Mouse (Mus musculus): Measurements from ENCODE around the gene Fdxacb1. TPM values are rescaled to one million over a fixed set of nuclear protein-coding genes. Genes with fewer than 3 reads are reported as not detected.

Gene Fdxacb1
- polyA plus RNA-seq, 1 experiment from 2014 or later = 12.5 TPM

DNA sequence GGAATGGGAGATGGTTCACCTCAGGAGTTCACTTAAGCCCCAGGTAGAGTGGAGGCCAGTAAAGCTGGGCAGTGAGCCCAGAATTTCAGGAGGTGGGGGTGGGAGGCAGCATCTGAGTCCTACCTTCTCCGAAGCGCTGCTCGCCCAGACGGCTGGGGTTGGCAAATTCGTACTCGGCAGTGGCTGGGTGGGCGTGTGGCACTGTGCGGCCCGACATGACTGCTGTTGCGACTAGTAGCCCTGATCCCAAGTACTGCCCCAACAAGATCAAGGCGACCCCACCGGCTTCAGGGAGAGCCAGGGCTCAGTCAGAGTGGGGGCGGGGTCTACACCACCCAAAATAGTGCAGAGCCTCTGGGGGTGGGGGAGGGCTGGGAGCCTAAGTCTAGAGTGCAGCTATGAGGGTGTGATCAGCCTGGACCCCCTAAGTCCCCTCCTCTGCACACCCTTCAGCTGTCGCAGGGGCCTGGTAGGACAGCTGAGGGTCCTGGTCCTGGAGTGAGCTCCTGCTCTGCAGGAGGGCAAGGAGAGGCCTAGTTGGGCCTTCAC lies 15.9 kb upstream of the Fdxacb1 start, which contains the start of gene Hspb2:
TSS of gene Hspb2 (minus strand) at position 301 of the 549 bp plus-strand sequence.
- peak within 1 kb of the TSS; percentile 36; the same call in 1 of the 2 replicates for H3K27ac ChIP-seq
- peak; percentile 70 for ATAC-seq (ENCODE audit: insufficient number of reproducible peaks, insufficient read depth, low FRiP score, low TSS enrichment)

DNA sequence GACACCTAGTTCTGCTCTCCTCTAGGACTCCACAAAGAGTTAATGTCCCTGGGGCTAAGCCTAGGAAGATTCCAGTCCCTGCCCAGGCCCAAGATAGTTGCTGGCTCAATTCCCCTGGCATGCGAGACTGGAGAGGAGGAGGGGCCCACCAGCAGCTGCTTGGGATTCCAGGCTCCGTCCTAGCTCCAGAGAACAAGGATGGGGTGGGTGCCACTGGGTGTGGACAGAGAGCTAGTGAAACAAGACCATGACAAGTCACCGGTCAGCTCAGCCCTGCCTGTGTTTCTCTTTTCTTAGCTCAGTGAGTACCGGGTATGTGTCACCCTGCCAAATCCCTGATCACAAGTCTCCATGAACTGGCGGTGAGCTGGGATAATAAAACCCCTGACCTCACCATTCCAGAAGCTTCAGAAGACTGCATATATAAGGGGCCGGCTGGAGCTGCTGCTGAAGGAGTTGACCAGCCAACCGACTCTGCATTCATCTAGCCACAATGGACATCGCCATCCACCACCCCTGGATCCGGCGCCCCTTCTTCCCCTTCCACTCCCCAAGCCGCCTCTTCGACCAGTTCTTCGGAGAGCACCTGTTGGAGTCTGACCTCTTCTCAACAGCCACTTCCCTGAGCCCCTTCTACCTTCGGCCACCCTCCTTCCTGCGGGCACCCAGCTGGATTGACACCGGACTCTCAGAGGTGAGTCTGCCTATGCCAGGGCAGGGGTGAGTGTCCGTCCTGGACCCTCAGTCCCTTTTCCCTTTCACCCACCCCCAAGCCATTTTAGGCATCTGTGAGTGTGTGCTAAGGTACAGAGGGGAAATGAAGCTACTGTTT lies 15.0 kb upstream of the Fdxacb1 start:
- no peak for ATAC-seq (ENCODE audit: insufficient number of reproducible peaks, insufficient read depth, low FRiP score, low TSS enrichment)
- Histone ChIP-seq H3K4me1 (peaks cover 14% of the 10 kb centered on the region), H3K27me3 (0 out of 2 replicates have a peak, but pooled peaks cover 3% of the 10 kb centered on the region), H3K36me3 (no peaks in the 10 kb centered on the region), H3K27ac (no peak overlapping the region), H3K4me2 (replicated peaks) (no peak overlapping the region), H3K4me3 (no peak overlapping the region), H3K9me3 (no peaks in the 10 kb centered on the region), H3K9ac (no peak overlapping the region)
- WGBS = 70% methylated on average over 17 of the region's 17 CpGs

More for the DNA sequence above, 15.9 kb upstream of the Fdxacb1 start, which contains the start of gene Hspb2:
- H3K4me1 ChIP-seq = peaks cover 14% of the 10 kb centered on the region
- H3K4me2 ChIP-seq (replicated peaks) = no peak within 1 kb of the TSS
- H3K9ac ChIP-seq = peak within 1 kb of the TSS; percentile 10; the same call in 1 of the 2 replicates
- H3K9me3 ChIP-seq = no peaks in the 10 kb centered on the region
- 59% methylated on average over 14 of the region's 14 CpGs for WGBS
- H3K4me3 ChIP-seq = no peak within 1 kb of the TSS
- 0 out of 2 replicates have a peak, but pooled peaks cover 3% of the 10 kb centered on the region for H3K27me3 ChIP-seq
- H3K36me3 ChIP-seq = no peaks in the 10 kb centered on the region

DNA sequence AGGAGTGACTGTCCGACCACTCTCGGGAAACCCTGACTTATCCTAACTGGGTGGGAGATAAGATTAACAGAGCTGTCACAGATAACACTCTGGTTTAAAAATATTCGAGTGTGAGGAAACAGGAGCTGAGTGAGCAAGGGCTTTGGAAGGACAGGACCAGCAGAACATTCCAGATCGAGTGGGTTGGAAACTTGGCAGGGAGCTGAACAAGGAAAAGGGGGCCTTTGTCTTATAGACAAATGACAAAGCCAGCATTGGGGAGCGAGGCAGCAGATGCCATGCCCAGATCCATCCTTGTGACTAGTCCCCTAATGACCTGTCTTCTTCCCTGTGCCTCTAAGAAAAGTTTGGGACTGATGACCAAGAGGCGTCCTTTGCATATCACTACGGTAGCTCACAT lies 14.1 kb upstream of the Fdxacb1 start:
- H3K36me3 ChIP-seq = no peaks in the 10 kb centered on the region
- H3K27ac ChIP-seq = no peak overlapping the region
- no peak for ATAC-seq (ENCODE audit: insufficient number of reproducible peaks, insufficient read depth, low FRiP score, low TSS enrichment)
- H3K9ac ChIP-seq = no peak overlapping the region
- peaks cover 14% of the 10 kb centered on the region for H3K4me1 ChIP-seq
- 71% methylated on average over 7 of the region's 7 CpGs for WGBS
- no peaks in the 10 kb centered on the region for H3K9me3 ChIP-seq
- no peak overlapping the region for H3K4me2 ChIP-seq (replicated peaks)
- H3K27me3 ChIP-seq = 0 out of 2 replicates have a peak, but pooled peaks cover 3% of the 10 kb centered on the region
- H3K4me3 ChIP-seq = no peak overlapping the region

DNA sequence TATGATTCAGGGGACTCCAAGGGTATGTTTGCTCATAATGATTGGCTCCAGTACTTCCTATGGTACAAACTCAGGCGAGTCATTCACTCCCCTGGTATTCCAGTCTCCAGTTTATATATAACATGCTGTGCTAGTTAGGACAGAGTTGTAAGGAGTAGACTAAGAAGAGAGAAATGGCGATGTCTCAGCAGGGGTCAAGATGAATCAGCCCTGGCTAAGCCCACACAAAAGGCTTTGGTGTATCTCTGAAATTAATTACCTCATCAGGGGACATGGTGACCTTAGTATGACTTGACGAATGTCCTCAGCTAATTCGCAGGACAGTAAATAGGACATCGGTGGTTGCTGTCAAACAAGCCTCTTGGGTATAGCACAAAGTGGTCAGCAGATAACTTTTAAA lies 11.3 kb upstream of the Fdxacb1 start:
- no peak for ATAC-seq (ENCODE audit: insufficient number of reproducible peaks, insufficient read depth, low FRiP score, low TSS enrichment)
- Histone ChIP-seq H3K9me3 (no peaks in the 10 kb centered on the region), H3K4me1 (peaks cover 5% of the 10 kb centered on the region; the same call in 1 of the 2 replicates), H3K9ac (no peak overlapping the region), H3K27me3 (0 out of 2 replicates have a peak, but pooled peaks cover 3% of the 10 kb centered on the region), H3K4me2 (replicated peaks) (no peak overlapping the region), H3K27ac (no peak overlapping the region), H3K4me3 (no peak overlapping the region), H3K36me3 (no peaks in the 10 kb centered on the region)
- 60% methylated on average over 5 of the region's 5 CpGs for WGBS

DNA sequence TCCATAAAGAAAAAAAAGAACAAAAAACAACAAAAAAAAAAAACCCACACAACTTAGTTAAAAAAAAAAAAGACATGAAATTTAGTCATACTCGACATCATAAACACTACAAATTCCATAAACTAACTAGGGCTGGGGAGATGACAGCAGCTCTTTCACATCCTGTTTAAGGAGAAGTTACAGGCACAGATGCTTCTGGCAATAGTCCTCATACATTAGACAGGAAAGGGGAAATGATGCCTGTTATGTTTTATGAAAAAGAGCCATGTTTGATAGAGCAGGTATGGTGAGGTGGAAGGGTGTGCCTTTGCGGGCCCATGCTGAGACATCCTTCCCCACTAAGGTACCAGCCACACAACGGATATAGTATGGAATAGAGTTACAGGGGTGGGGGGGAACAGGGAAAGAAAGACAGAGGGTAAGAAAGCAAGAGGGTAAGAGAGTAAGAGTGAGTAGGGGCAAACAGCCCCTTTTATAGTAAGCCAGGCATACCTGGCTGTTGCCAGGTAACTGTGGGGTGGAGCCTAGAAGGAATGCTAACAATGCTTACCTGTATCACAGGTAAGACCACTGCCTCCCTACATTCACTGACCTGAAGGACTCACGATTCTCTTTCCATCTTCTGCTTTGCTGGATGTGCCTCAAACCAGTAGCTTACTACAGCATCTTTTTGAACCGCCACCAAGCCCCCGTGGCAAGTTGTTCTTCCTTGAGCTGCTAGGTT lies 6.4 kb upstream of the Fdxacb1 start:
- H3K27ac ChIP-seq = no peak overlapping the region
- H3K27me3 ChIP-seq = no peaks in the 10 kb centered on the region
- 56% methylated on average over 6 of the region's 6 CpGs for WGBS
- H3K4me2 ChIP-seq (replicated peaks) = no peak overlapping the region
- no peaks in the 10 kb centered on the region for H3K4me1 ChIP-seq
- H3K4me3 ChIP-seq = no peak overlapping the region
- no peak for ATAC-seq (ENCODE audit: insufficient number of reproducible peaks, insufficient read depth, low FRiP score, low TSS enrichment)
- no peaks in the 10 kb centered on the region for H3K36me3 ChIP-seq
- H3K9ac ChIP-seq = no peak overlapping the region
- no peaks in the 10 kb centered on the region for H3K9me3 ChIP-seq

DNA sequence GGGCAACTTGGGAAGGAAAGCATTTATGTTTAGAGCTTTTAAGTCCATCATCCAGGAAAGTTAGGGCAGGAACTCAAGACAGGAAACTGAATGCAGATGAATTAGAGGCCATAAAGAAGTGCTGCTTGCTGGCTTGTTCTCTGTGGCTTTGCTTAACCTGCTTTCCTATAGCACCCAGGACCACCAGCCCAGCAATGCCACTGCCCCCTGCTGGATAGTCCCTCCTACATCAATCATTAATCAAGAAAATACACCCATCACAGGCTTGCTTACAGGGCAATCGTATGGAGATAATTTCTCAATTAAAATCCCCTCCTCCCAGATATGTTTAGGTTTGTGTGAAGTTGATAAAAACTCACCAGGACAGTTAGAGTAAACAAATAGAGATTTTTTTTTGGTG lies 4.7 kb upstream of the Fdxacb1 start:
- ATAC-seq (ENCODE audit: insufficient number of reproducible peaks, insufficient read depth, low FRiP score, low TSS enrichment) = no peak
- Histone ChIP-seq H3K4me2 (replicated peaks) (no peak overlapping the region), H3K36me3 (no peaks in the 10 kb centered on the region), H3K9me3 (no peaks in the 10 kb centered on the region), H3K4me1 (peaks cover 4% of the 10 kb centered on the region; the same call in 1 of the 2 replicates), H3K4me3 (no peak overlapping the region), H3K27ac (no peak overlapping the region), H3K9ac (no peak overlapping the region), H3K27me3 (no peaks in the 10 kb centered on the region)
- WGBS = 47% methylated on average over 1 of the region's 1 CpGs

DNA sequence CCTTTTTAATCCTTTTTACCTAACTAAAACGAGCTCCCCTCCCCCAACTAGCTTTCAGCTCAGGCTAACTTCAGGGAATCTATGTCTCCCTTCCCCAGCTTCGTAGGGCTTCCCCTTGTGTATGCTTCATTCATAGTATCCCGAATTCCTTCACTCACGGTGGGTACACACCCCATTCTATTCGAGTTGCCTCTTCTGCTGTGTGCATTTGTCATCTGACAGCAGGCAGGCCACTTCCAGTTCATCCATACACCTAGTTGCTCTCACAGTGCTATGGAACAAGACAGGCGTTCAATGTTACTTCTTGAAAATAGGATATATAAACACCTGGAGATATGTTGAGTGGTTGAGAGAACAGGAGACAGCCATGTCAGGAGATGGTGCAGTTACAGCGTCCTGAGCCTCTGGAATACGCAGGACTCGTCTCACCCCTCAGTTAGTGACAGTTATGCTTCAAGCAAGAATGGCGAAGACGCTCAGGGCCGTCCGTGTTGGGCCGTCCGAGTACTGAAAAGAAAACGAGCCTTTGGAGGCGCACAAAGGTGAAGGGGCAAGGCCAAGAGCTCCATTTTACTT lies 417 bp upstream of the Fdxacb1 start:
- peaks cover 4% of the 10 kb centered on the region; the same call in 1 of the 2 replicates for H3K4me1 ChIP-seq
- peak overlapping the region; percentile 69 for H3K9ac ChIP-seq
- peak overlapping the region; percentile 88 for H3K4me2 ChIP-seq (replicated peaks)
- peak; percentile 30; the same call in 1 of the 2 replicates for ATAC-seq (ENCODE audit: insufficient number of reproducible peaks, insufficient read depth, low FRiP score, low TSS enrichment)
- WGBS = 7% methylated on average over 17 of the region's 17 CpGs
- H3K36me3 ChIP-seq = peaks cover 2% of the 10 kb centered on the region; the same call in 1 of the 2 replicates
- peak overlapping the region; percentile 72 for H3K4me3 ChIP-seq
- H3K27ac ChIP-seq = peak overlapping the region; percentile 82; the same call in 1 of the 2 replicates
- H3K27me3 ChIP-seq = no peaks in the 10 kb centered on the region
- no peaks in the 10 kb centered on the region for H3K9me3 ChIP-seq

DNA sequence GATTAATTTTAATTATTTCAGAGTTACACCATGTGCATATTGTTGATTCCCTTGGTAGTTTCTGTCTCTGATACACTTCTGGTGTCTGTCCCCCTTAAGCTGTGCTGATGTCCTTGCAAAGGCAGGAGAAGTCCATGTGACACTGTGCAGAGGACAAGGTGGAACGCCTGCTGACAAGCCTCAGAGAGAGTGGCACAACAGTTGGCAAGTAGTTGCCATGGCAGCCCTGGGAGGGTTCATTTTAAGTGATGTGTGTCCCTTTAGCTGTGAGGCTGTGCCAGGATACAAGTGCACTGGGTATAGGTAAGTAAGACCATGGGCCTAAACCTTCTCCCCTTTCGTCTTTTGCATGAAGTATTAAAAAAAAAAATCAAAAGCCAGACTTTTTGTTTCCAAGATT lies 2.0 kb downstream of the Fdxacb1 start:
- Histone ChIP-seq H3K9me3 (no peaks in the 10 kb centered on the region), H3K36me3 (peaks cover 2% of the 10 kb centered on the region; the same call in 1 of the 2 replicates), H3K4me2 (replicated peaks) (no peak overlapping the region), H3K4me3 (no peak overlapping the region), H3K9ac (no peak overlapping the region), H3K4me1 (peaks cover 9% of the 10 kb centered on the region), H3K27ac (no peak overlapping the region), H3K27me3 (no peaks in the 10 kb centered on the region)
- WGBS = 87% methylated on average over 2 of the region's 2 CpGs
- ATAC-seq (ENCODE audit: insufficient number of reproducible peaks, insufficient read depth, low FRiP score, low TSS enrichment) = no peak

DNA sequence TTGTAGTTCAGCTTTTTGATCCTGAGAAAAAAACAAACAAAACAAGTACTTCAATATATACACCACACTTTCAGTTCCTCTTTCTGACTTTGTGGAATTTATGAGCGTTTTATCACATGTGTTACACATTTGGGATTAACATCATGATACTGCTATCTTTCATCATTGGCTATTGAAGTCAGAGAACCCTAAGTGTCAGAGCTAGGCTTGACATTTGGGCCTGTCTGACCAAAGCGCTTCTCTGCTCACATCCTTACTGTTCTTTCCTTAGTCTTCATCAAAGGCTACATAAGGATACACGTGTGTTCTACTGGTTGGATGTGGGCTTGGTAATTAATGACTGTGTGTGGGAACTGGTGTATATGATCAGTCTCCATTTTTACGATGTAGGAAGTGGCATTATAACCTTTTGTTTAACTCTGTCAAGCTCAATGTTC lies 6.0 kb downstream of the Fdxacb1 start:
- Histone ChIP-seq H3K9me3 (no peaks in the 10 kb centered on the region), H3K9ac (no peak overlapping the region), H3K36me3 (peaks cover 11% of the 10 kb centered on the region), H3K4me2 (replicated peaks) (peak overlapping the region; percentile 56), H3K4me1 (peaks cover 14% of the 10 kb centered on the region), H3K27me3 (no peaks in the 10 kb centered on the region), H3K4me3 (peak overlapping the region; percentile 85; the same call in 1 of the 2 replicates), H3K27ac (no peak overlapping the region)
- no peak for ATAC-seq (ENCODE audit: insufficient number of reproducible peaks, insufficient read depth, low FRiP score, low TSS enrichment)
- WGBS = 76% methylated on average over 4 of the region's 4 CpGs

DNA sequence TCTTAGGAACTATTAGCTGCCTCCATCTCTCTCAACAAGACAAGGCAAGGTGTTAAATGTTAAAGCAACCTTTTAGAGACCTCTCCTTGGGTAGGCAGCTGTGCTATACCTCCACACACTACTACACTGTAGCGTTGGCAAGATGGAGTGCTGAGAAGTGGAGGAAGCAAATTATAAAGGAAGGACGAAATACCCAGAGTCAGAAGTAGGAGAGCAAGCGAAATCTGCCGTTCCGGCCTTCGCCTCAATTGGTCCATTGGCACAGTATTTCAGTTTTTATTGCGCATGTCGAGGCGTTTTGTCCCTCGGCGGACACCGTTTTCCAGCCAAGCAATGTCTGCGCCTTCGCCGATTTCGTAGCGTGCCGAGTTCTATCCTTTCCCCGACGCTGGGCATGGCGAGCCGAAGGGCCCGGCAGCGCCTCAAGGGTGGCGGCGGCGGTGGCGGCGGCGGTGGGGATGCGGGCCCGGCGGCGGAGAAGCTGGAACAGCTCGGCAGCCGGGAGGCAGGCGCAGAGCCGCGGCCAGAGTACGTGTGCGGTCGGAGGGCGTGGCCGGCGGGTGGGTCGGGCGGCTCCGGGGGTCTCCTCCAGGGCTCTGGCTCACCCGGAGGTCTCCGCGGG lies 7.1 kb downstream of the Fdxacb1 start, which contains the start of the genes Alg9 and 1110032A03Rik:
TSS of gene Alg9 (plus strand) at position 29 of the 622 bp plus-strand sequence.
TSS of gene 1110032A03Rik (minus strand) at position 530 of the 622 bp plus-strand sequence.
- no peaks in the 10 kb centered on the region for H3K9me3 ChIP-seq
- WGBS = under 1% methylated on average over 46 of the region's 51 CpGs
- peak; percentile 72 for ATAC-seq (ENCODE audit: insufficient number of reproducible peaks, insufficient read depth, low FRiP score, low TSS enrichment)
- H3K4me1 ChIP-seq = peaks cover 14% of the 10 kb centered on the region
- peak within 1 kb of the TSS; percentile 91 for H3K9ac ChIP-seq
- peak within 1 kb of the TSS; percentile 85 for H3K4me3 ChIP-seq
- peak within 1 kb of the TSS; percentile 89 for H3K27ac ChIP-seq
- H3K4me2 ChIP-seq (replicated peaks) = peak within 1 kb of the TSS; percentile 56
- H3K27me3 ChIP-seq = no peaks in the 10 kb centered on the region
- H3K36me3 ChIP-seq = peaks cover 20% of the 10 kb centered on the region
